Mouse (Mus musculus): Measurements from ENCODE around the gene Ldlrad1.
A peak's percentile ranks its signal among the peaks of the same experiment; 100 is the strongest.

Gene Ldlrad1

DNA sequence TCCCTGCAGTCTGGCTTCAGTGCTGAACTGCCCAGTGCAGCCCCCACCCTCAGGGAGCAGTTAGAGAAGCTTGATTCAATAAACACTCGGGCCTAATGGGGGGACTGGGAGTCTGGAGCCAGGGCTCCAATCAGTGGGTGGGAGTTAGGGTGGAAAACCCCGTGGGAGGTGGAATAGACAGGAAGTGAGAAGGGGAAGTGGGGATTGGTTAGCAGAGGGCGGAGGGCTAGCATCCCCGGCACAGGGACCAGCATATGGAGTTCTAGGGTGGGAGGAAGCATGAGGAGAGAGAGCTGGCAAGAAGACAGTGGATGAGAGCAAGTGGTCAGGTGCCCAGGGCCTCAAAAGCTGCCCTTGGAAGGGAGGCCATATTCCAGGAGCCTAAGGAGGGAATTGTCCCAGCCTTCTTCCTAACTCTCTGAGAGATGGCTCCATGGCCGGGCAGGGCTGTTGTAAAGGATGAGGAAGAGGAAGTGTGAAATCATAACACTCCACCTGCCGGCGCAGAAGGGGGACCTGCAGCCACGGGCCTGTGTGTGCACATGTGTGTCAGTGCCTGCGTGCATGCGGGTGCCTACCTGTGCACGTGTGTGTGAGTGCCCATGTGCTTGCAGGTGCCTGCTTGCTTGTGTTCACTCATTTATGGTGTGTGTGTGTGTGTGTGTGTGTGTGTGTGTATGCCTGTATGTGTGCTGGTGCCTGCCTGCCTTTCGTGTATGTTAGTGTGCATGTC, 4.5 kb downstream of the Ldlrad1 start:
- DNase-seq: peak; percentile 5

DNA sequence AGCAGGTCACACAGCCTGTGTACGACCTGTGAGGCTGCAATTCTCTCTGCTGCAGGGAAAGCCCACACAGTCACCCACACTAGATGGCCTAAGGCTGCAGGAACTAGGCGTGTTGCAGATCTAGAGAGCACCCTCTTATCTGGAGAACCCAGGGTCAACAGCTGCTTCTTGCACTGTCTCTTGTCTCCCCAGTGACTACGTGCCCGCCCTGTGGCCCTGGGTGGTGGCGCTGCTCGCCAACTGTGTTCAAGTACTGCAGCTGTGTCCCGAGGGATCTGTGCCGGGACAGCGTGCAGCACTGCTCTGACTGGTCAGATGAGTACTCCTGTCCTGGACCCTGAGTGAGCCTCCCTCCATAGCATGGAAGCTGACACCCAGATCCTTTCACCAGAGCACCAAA, 8.6 kb downstream of the Ldlrad1 start:
- DNase-seq: no peak

DNA sequence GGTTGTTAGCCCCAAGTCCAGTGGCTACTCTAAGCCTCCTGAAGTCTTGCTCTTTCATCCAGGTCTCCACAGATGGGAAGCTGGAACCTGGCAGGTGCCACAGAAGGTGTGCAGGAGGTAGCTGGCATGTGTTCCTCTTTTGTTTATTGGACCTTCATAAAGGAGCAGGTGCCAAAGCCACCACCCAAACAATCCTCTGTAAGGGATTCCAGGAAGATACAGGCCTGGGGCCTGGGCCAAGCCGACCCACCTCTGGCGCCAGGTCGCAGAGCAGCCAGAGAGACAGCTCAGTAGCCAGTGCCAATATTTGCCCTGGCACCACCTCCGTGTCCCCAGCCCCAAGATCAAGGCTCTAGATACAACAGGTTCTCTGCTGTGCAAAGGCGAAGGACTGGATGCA, 12.5 kb downstream of the Ldlrad1 start:
- DNase-seq: no peak

DNA sequence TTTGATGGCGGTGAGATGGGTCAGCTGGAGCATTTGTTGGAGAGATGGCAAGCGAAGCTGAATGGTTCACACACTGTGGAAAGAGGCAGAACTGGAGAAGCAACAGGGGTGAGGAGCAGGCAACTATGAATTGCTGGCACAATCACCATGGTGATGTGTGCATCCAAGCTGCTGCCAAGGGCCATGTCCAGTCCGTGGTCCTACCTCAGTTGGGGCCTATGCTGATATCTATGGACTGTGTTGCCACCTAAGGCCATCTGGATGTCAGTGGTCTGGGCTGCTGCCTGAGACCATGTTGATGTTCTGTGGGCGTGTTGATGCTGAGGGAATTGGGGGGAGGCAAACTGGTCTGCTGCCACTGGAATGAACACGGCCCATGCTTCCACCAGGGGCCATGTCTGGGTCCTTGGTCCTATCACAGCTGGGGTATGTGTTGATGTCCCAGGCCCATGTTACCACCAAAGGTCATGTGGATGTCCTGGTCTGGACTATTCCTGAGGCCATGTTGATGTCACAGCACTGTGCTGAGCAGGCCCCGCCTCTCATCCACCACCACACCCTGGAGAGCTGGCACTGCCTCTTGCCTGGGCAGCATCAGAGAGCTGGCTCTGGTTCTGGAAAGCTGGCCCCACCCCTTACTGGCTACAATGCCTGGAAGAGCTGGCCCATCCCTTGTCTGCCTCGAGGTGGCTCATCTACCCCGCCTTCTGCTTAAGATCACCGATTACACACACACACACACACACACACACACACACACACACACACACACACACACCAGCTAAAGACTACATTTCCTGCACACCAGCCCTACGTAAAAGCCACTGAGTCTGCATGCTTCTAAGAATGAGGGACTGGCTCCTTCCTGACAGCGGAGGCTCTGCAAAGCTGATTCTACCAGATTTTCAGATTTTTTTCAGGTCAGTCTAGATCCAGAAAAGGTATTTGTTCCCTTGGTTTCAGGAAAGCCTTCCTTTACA, 14.5 kb downstream of the Ldlrad1 start:
- no peak for DNase-seq

DNA sequence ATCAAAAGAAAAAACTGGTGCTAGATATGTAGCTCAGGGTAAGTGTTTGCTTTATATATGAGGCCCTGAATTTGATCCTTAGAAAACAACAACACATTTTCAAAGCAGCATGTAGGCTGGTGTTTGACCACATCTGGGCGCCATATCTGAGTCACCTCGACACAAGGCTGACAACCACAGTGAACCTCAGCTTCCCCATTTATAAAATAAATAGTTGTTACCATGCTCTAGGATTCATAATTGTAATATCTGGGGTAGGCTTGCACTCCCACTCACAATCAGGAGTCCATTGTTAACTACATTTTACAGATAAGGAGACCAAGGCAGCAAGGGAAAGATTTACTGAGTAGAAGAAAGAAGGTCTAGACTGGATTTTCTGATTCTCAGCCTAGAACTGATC, 17.3 kb downstream of the Ldlrad1 start:
- no peak for DNase-seq

DNA sequence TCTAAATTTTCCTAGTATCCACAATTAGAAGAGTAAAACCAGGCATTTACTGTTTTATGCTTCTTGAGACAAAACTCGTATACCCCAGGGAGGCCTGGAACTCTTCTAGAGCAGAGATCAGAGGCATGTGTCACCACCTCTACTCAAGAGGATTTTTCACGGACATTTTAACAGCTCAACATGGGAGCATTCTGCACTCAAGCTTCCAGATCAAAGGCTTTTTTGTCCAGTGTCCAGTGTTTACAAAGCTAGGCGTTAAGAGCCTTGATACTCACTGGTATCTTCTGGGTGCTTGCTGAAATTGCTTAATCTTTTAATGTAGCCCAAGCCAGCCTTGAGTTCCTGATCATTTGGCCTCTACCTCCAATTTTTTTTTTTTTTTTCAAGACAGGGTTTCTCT, 23.2 kb downstream of the Ldlrad1 start:
- DNase-seq: no peak

DNA sequence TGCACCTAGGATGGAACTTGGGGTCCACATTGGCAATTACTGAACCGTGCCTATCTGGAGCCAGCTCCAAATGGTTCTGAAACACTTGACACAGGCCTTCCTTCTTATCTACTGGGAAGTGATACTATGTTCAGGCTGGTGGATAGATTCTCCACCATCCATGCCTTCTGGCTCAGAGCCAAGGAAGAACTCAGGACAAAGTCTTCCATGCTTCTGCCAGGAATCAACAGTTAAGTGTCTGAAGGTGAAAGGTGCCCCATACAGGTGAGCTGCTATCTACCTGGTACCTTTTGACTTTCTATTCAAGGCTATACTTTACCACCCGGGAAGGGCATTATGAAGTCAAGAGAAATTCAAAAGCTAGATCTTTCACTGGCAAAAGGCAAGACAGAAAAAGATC, 29.3 kb downstream of the Ldlrad1 start:
- no peak for DNase-seq

DNA sequence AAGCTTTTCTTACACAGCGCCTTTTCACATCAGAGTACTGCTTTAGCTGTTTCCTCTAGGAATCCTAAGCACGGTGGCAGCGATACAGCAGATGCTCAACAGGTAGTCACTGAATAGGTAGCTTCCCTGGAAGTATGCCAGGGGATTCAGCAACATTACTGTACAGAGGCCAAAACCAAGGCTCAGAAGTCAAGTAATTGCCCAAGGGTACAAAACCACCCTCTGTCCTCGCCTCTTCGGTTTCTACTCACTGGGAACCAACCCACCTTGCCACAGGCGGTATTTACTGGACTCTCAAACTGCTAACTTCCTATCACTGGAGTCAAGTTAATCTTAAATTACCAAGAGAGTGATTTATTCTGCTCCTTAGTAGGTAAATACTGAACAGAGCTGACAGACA, 31.2 kb downstream of the Ldlrad1 start:
- DNase-seq: no peak

DNA sequence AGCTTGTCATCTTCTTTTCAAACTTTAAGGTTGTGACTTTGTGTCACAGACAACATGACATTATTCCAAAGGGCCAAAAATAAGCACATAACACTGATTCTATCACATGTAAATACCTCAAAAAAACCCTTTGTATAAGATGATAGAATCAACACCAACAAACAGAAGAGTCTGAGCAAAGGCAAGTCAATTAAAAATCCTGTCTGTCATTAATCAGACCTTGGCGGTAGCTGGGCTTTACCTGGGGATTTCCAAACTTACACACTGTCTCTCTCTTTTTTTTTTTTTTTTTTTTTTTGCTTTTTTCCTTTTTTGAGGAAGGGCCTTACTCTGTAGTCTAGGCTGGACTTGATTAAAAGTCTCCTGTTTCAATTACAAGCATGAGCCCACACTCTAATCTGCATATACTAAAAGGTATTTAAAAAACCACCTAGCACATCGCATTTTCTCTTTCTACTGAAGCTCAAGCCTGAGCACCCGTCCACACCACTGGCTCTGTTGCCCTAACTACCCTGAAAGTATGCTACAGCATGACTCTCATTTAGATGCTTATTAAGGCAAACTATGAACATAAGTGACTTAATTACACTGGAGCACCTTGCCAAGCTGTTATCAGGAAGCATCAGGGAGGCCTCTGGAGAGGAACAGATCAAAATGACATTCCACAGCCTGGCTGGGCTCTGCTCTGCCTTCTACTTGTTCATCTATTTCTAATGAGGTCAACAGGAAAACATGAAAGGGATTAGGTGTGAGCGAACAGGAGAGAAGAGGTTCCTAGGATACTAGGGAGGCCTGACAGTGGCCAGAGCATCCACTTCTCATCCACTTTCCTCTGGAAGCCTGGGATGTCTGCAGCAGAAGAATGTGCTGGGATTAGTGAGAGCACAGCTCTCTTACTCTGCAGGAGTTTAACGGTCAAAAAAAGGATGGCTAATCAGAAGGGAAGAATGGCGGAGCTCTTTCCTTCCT, 34.7 kb downstream of the Ldlrad1 start:
- DNase-seq: no peak

DNA sequence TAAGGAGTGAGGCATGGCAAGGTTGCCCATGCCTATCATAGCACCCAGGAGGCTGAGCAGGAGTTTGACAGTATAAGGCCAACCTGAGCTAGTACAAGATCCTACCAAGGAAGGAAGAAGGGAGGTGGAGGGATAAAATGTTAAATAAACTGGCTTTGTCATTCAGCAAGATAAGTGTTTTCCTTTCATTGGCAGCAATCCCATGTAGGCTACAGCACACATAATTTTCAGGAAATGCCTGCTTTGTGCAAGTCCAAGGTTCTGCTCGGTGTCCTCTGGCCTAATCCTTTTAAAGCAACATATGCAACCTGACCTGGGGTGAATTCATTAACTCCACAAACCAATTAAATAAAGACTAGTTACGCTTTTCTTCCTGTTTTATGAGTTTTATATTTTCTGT, 36.4 kb downstream of the Ldlrad1 start:
- DNase-seq: no peak

DNA sequence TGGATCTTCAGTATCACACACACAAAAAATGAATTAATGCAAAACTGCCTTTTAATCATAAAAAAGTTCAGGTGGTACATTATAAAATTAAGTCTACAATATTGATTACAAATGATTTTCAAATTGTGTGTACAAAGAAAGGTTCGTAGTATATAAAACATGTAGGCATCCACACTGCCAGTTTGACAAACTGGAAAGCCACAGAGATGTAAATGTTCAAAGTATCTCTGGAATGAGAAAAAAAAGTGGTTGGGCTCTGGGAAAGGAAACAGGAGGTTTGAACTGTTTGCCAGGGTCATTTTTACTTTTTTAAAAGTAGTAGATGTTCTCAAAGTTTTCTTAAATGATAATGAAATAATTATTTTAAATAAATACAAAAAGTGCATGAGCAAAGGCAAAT, 37.1 kb downstream of the Ldlrad1 start:
- DNase-seq: no peak

DNA sequence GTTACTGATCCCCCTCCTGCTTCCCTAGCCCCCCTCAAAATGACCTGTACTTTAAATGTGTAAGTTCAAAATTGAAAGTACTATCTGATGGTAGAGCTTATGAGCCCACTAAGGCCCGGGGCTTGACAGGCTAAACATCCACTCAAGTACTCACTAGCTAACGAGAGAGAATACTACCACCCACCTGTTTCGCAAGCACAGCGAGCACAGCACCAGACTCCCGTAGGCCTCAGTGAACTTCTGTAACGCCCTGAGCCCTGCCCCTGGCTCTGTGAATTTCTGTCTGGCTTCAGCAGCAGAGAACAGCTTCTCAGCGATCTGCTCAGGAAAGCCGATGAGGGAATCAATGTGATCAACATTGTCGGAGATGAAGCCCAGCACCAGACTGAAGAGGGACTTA, 38.1 kb downstream of the Ldlrad1 start:
- DNase-seq: no peak

DNA sequence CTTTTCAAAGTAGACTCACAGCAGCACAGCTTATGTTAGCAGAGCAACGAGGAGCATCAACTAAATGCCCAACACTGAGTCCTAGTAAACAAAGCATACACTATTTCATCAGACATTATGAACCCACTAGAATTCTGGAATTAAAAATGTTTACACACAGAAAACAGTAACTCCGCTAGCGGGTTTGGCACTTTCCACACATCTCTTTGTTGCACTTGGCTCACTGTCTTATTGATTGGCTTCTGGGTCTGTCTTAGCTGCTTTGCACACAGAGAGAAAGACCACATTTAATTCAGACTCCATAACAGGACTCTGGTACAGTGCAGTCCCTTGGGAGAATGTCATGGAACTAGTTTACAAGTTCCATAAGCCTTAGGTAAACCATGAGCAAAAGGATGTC, 39.1 kb downstream of the Ldlrad1 start:
- no peak for DNase-seq

DNA sequence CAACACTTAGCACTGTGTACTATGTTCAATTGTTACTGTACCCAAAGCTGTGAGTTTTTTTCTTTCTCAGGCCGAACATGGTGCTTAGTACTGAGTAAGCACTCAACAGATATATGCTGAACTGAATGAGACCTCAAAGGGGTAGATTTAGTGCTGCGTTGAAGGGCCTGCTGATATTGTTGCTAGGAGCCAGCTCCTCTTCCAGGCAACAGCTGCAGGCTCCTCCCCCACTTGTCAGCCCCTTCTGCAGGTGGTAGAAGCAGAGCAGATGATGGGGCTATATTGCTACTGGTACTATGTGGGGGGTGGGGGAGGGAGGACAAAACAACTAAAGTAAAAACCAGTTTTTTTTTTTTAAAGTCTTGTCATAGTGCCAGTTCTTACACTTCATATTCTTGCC, 40.5 kb downstream of the Ldlrad1 start:
- peak; percentile 12 for DNase-seq

DNA sequence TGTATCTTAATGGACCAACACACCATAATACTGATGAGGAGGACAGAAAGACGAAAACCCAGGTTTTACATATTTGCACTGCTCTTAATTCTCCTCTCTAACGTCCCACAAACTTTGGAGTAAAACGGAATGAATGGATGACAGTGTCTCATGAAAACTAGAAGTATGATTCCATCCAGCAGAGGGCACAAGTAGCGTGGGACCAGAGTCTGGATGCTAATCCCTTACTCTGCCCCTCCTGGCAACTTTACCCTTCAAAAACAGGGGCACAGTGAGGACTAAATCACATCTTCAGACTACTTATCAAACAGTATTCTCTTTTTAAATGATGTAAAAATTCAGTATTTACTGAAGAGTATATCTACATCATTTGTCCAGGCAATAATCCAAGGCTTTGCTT, 41.5 kb downstream of the Ldlrad1 start:
- DNase-seq: peak; percentile 76

DNA sequence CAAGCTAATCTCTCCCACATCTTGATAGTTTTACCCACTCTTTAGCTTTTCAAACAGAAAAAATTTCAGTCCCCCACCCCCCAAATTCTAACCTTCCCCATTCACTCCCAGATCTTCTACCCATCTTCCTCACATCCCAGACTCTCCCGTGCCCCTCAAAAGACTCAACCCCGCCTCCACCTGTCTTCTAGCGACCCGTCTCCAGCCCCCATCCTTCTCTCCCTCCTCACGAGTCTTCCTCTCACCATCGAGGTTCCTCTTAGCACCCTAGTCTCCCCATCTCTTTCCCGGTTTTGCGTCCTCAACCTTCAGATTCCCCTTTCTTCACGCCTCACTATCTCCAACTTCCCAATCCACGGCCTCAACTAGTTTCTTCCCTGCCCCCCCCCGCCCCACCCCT, 43.5 kb downstream of the Ldlrad1 start:
- DNase-seq: peak; percentile 16

DNA sequence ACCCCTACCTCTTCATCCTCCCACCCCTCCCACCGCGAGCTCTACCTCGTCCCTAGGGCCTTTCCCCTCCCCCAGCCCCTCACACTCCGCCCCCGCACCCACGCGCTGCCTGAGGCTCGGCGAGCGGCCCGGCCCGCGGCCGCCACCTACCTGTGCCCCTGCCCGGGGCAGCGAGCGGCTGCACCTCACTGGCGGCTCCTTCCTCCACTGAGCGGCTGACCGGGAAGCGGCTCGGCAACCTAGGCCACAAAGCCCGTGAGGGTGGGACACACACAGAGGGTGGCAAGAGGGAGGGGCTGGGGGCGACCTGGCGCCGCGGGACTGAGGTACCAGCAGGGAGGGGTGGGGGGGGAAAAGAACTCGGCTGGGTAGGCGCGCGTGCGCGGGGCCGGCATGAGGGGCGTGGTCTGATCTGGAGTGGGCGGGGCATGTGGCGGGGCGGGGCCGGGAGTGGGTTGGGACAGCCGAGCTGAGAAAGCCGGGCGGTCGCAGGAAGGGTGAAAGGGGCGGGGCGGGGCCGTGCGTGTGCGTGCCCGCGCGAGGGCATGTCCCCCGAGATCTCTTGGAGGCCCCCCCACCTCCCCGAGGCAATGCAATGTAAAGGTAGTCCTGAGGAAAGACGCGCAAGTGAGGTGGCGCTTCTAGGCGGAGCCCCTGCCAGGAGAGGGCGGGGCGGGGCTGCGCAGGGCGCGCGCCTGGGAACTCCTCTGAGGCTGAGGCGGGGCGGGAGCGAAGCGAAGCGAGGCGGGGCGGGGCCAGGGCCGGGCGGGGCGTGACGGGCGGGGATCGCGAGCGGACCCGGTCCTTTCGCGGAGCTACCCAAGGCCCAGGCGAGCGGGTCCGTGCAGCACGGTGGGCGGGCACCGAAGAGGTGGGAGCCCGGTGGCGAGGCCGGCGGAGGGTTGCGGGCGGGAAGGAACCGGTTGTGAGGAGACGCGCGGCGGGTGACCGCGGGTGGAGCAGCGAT, 44.4 kb downstream of the Ldlrad1 start, which contains the start of the genes Lrrc42 and Hspb11:
Lrrc42 (minus strand) TSS at position 408 of the 967 bp plus-strand sequence.
Hspb11 (plus strand) TSS at position 469 of the 967 bp plus-strand sequence.
- peak; percentile 97 for DNase-seq

DNA sequence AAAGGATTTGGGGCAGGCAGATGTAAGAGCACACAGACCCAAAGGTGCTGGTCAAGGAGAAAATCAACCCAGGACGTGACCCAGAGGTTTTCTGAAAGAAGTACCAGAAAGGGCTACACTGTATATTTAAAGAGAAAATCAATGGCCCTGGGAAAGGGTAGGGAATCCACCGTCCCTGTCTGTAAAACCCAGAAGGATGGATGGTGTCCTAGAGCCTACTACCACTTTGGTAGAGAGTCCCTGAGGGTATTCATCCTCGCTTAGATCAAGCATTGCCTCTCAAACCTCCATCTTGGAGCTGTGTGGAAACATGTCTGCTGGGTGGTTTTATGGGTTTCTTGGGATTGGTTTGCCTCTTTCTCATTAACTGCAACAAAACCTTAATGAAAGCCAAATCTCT, 45.4 kb downstream of the Ldlrad1 start:
- peak; percentile 27 for DNase-seq

DNA sequence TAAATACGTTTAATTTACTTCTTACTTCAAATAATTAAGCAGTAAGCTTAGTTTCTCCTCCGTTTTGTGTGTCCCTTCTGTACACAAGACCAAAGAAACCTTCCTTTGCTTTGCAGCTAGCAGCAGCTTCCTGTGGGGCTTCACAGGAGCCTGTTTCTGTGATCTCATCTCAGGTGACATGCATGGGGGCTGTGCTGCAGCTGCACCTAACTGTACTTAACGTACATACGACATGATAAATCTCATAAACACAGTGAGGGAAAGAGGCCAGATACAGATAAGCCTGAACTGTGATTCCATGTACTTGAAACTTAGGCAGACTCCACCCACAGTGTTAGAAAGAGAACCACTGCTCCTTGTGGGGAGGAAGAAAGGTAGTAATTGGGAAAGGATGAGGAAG, 51.0 kb downstream of the Ldlrad1 start:
- no peak for DNase-seq

Measured in embryo, embryonic 11 days (tissue).